Mouse (Mus musculus) skeletal muscle tissue, postnatal 0 days (tissue): ENCODE results near the gene Tob2. TPM values are rescaled to one million over a fixed set of nuclear protein-coding genes. Genes with fewer than 3 reads are reported as not detected.

Experiments
- polyA plus RNA-seq: library from polyadenylated mRNA; unstranded; fragments of >200 nt; fragmentation: Nextera tagmentation; extraction: Ambion mirVana; gene quantifications from 2 replicates; pipeline ENCODE4 v1.2.1, GENCODE M21; 2015

Gene Tob2
- 31.6 and 35.5 TPM in 2 replicates for polyA plus RNA-seq

GRCm38 (mm10) chr15:81858517-81859329 is at the start of gene Tob2:
Gene Tob2 (minus strand): TSS chr15:81858796.

GRCm38 (mm10) chr15:81872262-81873136 is 13.9 kb upstream of the Tob2 start, which contains the start of gene Aco2:
Gene Aco2 (plus strand): TSS chr15:81872309.

GRCm38 (mm10) chr15:81871604-81872261 is 13.1 kb upstream of the Tob2 start, which contains the start of gene Phf5a:
Gene Phf5a (minus strand): TSS chr15:81871911.

GRCm38 (mm10) chr15:81802001-81802890 is 56.4 kb downstream of the Tob2 start, which contains the start of gene Tef:
Gene Tef (plus strand): TSS chr15:81802421.

Other genes starting within 250 kb of the Tob2 start
- gene L3mbtl2, start 194.9 kb downstream of the Tob2 start, polyA plus RNA-seq, result 5.8 and 7.2 TPM in 2 replicates
- gene Chadl, start 161.5 kb downstream of the Tob2 start, polyA plus RNA-seq, result 2.7 and 4.2 TPM in 2 replicates
- 8.7 and 8.9 TPM in 2 replicates for gene Zc3h7b, start 113.7 kb downstream of the Tob2 start, polyA plus RNA-seq
- gene Rangap1, start 113.3 kb downstream of the Tob2 start, polyA plus RNA-seq, result 20.9 and 21.1 TPM in 2 replicates
- gene Tef, start 56.4 kb downstream of the Tob2 start, polyA plus RNA-seq, result 48.0 and 51.4 TPM in 2 replicates
- 48.6 and 54.7 TPM in 2 replicates for gene Phf5a, start 13.1 kb upstream of the Tob2 start, polyA plus RNA-seq
- 541 and 569 TPM in 2 replicates for gene Aco2, start 13.5 kb upstream of the Tob2 start, polyA plus RNA-seq
- 142 and 168 TPM in 2 replicates for gene Polr3h, start 67.4 kb upstream of the Tob2 start, polyA plus RNA-seq
- gene Csdc2, start 78.0 kb upstream of the Tob2 start, polyA plus RNA-seq, result 12.6 and 14.2 TPM in 2 replicates
- 18.1 and 25.8 TPM in 2 replicates for gene Pmm1, start 102.1 kb upstream of the Tob2 start, polyA plus RNA-seq
- not detected in 2 replicates for gene 1700029P11Rik, start 121.7 kb upstream of the Tob2 start, polyA plus RNA-seq
- 27.1 and 31.6 TPM in 2 replicates for gene Xrcc6, start 129.0 kb upstream of the Tob2 start, polyA plus RNA-seq
- 12.9 and 13.2 TPM in 2 replicates for gene Desi1, start 175.1 kb upstream of the Tob2 start, polyA plus RNA-seq
- gene Snu13, start 188.8 kb upstream of the Tob2 start, polyA plus RNA-seq, result 101 and 109 TPM in 2 replicates
- gene 4930407I10Rik, start 200.4 kb upstream of the Tob2 start, polyA plus RNA-seq, result not detected in 2 replicates
- gene Mei1, start 211.2 kb upstream of the Tob2 start, polyA plus RNA-seq, result not detected in 2 replicates